Mouse (Mus musculus) forebrain, postnatal 0 days (tissue): ENCODE measurements around the gene Grin2b. TPM values are rescaled to one million over a fixed set of nuclear protein-coding genes. Genes with fewer than 3 reads are reported as not detected.

Experiments
- ATAC-seq: fragments of 200-750 bp; cut with Nextera tagmentation; 2 replicates; pipeline ENCODE4 v1.8.0; 2017; ENCODE audit warnings: mild to moderate bottlenecking, moderate library complexity
- DNase-seq: peaks from one replicate; pipeline ENCODE4 v3.0.0-alpha.2; 2015
- H3K27ac ChIP-seq: fragments of 300-500 bp; sonication (generic); 2 replicates; pipeline ENCODE4 v1.5.1; 2014; ENCODE audit warnings: low read depth, mild to moderate bottlenecking, antibody characterized with exemption, low read length, moderate library complexity, mixed read lengths
- H3K27me3 ChIP-seq: fragments of 300-500 bp; sonication (generic); 2 replicates; pipeline ENCODE4 v1.6.1; 2014; ENCODE audit warnings: mild to moderate bottlenecking, low read length, mixed read lengths; ENCODE audit not compliant: insufficient read depth
- H3K36me3 ChIP-seq: fragments of 300-500 bp; sonication (generic); 2 replicates; pipeline ENCODE4 v1.6.1; 2014; ENCODE audit warnings: mild to moderate bottlenecking, moderate library complexity; ENCODE audit not compliant: insufficient read depth
- H3K4me1 ChIP-seq: fragments of 300-500 bp; sonication (generic); 2 replicates; pipeline ENCODE4 v1.6.1; 2014; ENCODE audit warnings: antibody characterized with exemption; ENCODE audit not compliant: insufficient read depth
- H3K4me2 ChIP-seq: fragments of 300-500 bp; sonication (generic); 2 replicates; pipeline ENCODE4 v1.6.1; 2014; ENCODE audit warnings: low read depth, mild to moderate bottlenecking, moderate library complexity
- H3K4me3 ChIP-seq: fragments of 300-500 bp; sonication (generic); 2 replicates; pipeline ENCODE4 v1.5.1; 2014; ENCODE audit warnings: low read depth, low read length, mixed read lengths
- H3K9ac ChIP-seq: fragments of 300-500 bp; sonication (generic); 2 replicates; pipeline ENCODE4 v1.6.1; 2014; ENCODE audit warnings: mild to moderate bottlenecking
- H3K9me3 ChIP-seq: fragments of 300-500 bp; sonication (generic); 2 replicates; pipeline ENCODE4 v1.6.1; 2016; ENCODE audit warnings: low read length
- CTCF ChIP-seq: sonication (generic); IDR thresholded peaks from 2 replicates; pipeline ENCODE4 v1.5.1; 2016; ENCODE audit warnings: antibody characterized with exemption, control low read depth, low read depth
- WGBS: fragments of 180-500 bp; shearing (Covaris S2); extraction: QIAGEN DNeasy Blood & Tissue Kit; methylation state at CpG from one replicate; pipeline ENCODE4 v1.1.7; 2014; 5-methylcytosine and 5-hydroxymethylcytosine counted together
- polyA plus RNA-seq: library from polyadenylated mRNA; unstranded; fragments of >200 nt; fragmentation: Nextera tagmentation; extraction: Ambion mirVana; gene quantifications from 2 replicates; pipeline ENCODE4 v1.2.1, GENCODE M21; 2015
- total RNA-seq: library from RNA; depleted of rRNA; stranded (reverse); fragments of >200 nt; gene quantifications from 2 replicates; pipeline ENCODE4 v1.2.3, GENCODE M21; 2014

Grin2b gene
- total and polyA plus RNA-seq, 2 experiments from 2014 or later, result 66.6 to 102 TPM

DNA sequence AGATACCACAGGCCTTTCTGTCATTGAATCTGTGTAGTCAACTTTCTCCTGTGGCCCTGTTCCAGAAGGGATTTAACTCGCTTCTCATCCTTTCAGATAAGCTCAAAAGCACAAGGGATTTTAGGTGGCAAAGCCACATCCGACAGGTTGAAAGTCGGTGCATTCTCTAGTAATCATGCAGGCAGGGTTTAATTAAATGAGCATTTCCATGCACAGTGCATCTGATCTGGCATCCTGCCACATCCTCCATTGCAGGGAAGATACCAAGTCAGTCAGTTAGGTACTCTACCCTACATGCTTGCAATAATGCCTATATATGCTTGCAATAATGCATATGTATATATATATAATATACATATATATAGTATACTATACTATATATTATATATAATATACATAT, 64.8 kb downstream of the Grin2b start:
- 39% methylated on average over 3 of the region's 3 CpGs for WGBS
- Histone ChIP-seq H3K36me3 (no peaks in the 10 kb centered on the region), H3K27me3 (no peaks in the 10 kb centered on the region), H3K9ac (no peak overlapping the region), H3K9me3 (no peaks in the 10 kb centered on the region), H3K27ac (no peak overlapping the region), H3K4me3 (no peak overlapping the region), H3K4me1 (no peaks in the 10 kb centered on the region), H3K4me2 (no peak overlapping the region)
- peak; percentile 39 for DNase-seq
- no peak for TF ChIP-seq CTCF
- peak; percentile 40; the same call in 1 of the 2 replicates for ATAC-seq

DNA sequence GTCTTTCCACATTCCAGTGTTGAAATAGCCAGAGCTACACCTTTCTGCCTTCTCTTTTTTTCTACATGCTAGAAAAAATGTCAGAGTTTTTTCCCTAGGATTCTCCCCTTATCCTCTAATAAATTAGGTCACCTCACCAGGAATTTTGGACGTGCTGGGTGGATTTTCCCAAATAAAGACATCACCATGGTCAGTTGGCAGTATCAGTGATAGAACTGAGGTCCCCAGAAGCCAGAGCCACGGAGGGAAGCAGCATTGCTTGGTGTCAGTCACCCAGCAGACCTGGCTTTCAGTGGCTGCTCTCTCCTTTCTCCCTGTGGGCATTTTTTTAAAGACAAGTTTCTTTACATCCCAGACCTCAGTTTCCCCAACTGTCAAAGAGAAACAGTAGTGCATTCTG, 68.1 kb downstream of the Grin2b start:
- Histone ChIP-seq H3K9me3 (no peaks in the 10 kb centered on the region), H3K27me3 (no peaks in the 10 kb centered on the region), H3K27ac (no peak overlapping the region), H3K4me2 (no peak overlapping the region), H3K4me3 (no peak overlapping the region), H3K4me1 (no peaks in the 10 kb centered on the region), H3K9ac (no peak overlapping the region), H3K36me3 (no peaks in the 10 kb centered on the region)
- no peak for TF ChIP-seq CTCF
- DNase-seq (no peak), ATAC-seq (no peak)
- WGBS, result 76% methylated on average over 2 of the region's 2 CpGs

DNA sequence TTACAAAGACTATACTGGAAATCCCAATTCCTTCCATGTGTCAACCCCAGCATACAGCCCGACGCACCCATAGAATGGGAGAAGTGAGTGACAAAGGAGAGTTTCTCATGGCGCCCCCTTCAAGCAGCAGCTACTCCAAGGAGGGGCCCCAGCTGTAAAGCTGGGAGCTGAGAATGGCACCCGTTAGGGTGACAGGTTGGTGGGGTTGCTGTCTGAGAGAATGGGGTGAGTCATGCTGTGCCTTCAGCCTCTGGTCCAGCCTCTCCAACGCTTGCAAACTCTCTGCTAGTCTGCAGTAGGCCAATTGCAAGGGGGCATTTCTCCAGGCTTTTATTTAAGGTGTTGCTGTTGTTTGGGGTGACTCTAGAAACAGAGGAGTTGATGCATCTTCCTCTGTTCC, 73.1 kb downstream of the Grin2b start:
- Histone ChIP-seq H3K36me3 (no peaks in the 10 kb centered on the region), H3K4me1 (no peaks in the 10 kb centered on the region), H3K9me3 (no peaks in the 10 kb centered on the region), H3K27me3 (no peaks in the 10 kb centered on the region), H3K27ac (no peak overlapping the region), H3K4me3 (no peak overlapping the region), H3K4me2 (no peak overlapping the region), H3K9ac (no peak overlapping the region)
- ATAC-seq (no peak), DNase-seq (no peak)
- 75% methylated on average over 5 of the region's 5 CpGs for WGBS
- TF ChIP-seq CTCF, result no peak

DNA sequence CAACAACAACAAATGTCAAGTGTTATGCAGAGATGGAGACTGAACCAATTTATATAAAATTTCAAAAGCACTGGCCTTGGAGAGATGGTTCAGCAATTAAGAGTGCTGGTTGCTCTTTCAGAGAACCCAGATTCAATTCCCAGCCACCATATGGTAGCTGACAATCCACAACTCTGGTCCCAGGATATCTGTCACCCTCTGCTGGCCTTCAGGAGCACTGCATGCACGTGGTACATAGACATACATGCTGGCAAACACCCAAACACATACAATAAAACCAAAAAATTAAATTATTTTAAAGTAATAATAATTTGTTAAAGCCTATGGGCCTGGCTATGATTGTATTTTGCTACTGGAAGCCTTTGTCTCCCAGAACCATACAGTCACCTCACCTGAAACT, 77.0 kb downstream of the Grin2b start:
- no peak overlapping the region for H3K9ac ChIP-seq
- peak; percentile 56 for TF ChIP-seq CTCF
- H3K4me2 ChIP-seq, result no peak overlapping the region
- no peak overlapping the region for H3K27ac ChIP-seq
- ATAC-seq, result no peak
- H3K4me3 ChIP-seq, result no peak overlapping the region
- H3K27me3 ChIP-seq, result no peaks in the 10 kb centered on the region
- no peaks in the 10 kb centered on the region for H3K4me1 ChIP-seq
- DNase-seq, result no peak
- 33% methylated on average over 1 of the region's 1 CpGs for WGBS
- H3K9me3 ChIP-seq, result no peaks in the 10 kb centered on the region
- H3K36me3 ChIP-seq, result no peaks in the 10 kb centered on the region

DNA sequence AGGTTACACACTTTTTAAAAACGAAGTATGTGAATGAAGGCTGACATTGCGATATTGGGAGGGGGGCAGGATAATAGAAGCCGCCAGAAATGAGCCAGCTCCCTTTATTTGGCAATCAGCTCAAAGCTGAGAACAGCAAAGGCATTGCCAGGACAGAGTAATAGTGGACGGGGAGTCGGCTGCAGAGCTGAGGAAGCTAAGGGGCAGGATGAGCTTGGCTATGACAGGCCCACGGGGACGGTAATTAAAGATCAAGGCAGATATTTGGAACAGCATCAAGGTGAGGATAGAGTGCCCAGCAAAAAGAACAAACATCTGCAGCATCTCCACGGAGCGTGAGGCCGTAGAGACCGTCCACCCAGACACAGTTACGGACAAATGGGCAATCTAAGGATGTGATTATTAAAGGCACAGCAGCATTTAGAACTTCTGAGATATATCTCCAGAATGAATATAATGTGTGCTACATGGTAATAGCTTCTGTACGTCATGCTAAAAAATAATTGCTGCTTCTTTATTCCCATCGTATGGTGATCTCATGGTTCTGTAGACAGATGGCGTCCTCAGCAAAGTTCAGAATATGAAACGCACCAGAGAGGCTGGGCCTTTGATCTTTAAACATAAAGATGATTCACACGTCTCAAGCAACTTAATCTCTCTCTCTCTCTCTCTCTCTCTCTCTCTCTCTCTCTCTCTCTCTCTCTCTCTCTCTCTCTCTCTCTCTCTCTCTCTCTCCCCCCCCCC, 93.1 kb downstream of the Grin2b start:
- Histone ChIP-seq H3K9ac (no peak overlapping the region), H3K27me3 (no peaks in the 10 kb centered on the region), H3K4me1 (no peaks in the 10 kb centered on the region), H3K9me3 (no peaks in the 10 kb centered on the region), H3K4me3 (no peak overlapping the region), H3K36me3 (no peaks in the 10 kb centered on the region), H3K4me2 (no peak overlapping the region), H3K27ac (no peak overlapping the region)
- 52% methylated on average over 17 of the region's 17 CpGs for WGBS
- no peak for DNase-seq
- peak; percentile 25; the same call in 1 of the 2 replicates for ATAC-seq
- no peak for TF ChIP-seq CTCF

DNA sequence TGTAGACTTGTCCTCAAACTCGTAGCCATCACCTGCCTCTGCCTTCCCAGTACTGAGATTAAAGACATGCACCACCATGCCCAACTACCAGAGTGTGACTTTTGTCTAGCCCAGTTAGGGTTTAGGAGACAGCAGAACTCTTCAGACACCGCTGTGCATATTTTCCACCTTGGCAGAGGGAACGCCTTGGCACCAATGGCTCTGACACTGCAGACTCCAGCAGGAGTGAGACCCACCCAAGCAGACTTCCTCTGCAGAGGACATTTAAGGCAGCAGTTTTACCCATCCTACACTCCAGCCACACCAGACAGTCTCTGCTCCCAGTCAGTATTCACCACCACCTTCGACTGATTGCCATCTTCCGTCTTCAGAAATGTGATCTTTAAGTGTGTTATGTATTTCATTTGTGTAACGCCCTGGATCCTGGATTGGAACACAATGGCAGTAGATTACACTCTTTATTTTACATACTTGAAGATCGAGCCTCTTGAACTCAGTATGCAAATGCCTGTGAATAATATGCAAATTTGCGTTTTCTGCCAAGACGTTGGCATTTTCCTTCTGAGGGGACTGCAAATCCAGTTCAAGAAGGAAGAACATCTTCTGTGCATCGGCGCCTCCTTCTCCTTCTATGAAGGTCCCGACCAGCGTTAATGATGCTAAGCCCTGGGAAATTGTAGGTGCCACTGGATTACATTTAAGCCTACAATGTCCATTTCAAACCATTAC, 100.8 kb downstream of the Grin2b start:
- 63% methylated on average over 13 of the region's 13 CpGs for WGBS
- no peak overlapping the region for H3K4me2 ChIP-seq
- H3K9me3 ChIP-seq, result no peaks in the 10 kb centered on the region
- H3K36me3 ChIP-seq, result no peaks in the 10 kb centered on the region
- TF ChIP-seq CTCF, result no peak
- H3K4me1 ChIP-seq, result 0 out of 2 replicates have a peak, but pooled peaks cover 3% of the 10 kb centered on the region
- H3K9ac ChIP-seq, result no peak overlapping the region
- DNase-seq, result no peak
- H3K27ac ChIP-seq, result no peak overlapping the region
- no peak; the same call in 1 of the 2 replicates for ATAC-seq
- H3K4me3 ChIP-seq, result no peak overlapping the region
- no peaks in the 10 kb centered on the region for H3K27me3 ChIP-seq

DNA sequence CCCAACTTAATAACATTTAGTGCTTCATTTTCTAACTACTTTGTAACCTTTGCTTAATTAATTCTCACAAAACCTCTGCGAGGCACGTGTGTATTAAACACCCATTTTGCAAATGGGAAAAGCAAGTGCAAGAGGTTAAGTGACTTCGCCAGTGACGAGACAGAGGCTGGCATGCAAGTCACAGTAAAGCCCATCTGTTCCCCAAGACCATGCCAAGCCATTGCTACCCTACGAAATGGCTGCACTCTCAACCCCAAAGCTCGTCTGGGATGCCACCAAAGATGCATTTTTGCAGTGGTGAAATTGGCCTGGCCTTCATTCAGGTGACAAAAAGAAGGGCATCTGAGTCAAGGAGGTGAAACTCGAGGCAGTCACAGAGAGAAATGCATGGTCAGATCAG, 103.2 kb downstream of the Grin2b start:
- ATAC-seq, result no peak
- Histone ChIP-seq H3K9ac (no peak overlapping the region), H3K27me3 (no peaks in the 10 kb centered on the region), H3K4me3 (no peak overlapping the region), H3K9me3 (no peaks in the 10 kb centered on the region), H3K27ac (no peak overlapping the region), H3K4me1 (0 out of 2 replicates have a peak, but pooled peaks cover 3% of the 10 kb centered on the region), H3K4me2 (no peak overlapping the region), H3K36me3 (no peaks in the 10 kb centered on the region)
- 68% methylated on average over 7 of the region's 7 CpGs for WGBS
- TF ChIP-seq CTCF, result no peak
- no peak for DNase-seq
